Mouse (Mus musculus) testis, adult 2 months (tissue): ENCODE results near the gene Prss23.

Source experiments
- CTCF ChIP-seq: fragments of 200-500 bp; IDR thresholded peaks from 2 replicates; pipeline ENCODE4 v1.5.1; 2012; ENCODE audit warnings: low read depth, mild to moderate bottlenecking, inconsistent platforms, low read length, moderate library complexity; ENCODE audit not compliant: control insufficient read depth, insufficient read depth, insufficient replicate concordance
- POLR2A ChIP-seq: fragments of 200-500 bp; IDR thresholded peaks from 2 replicates; pipeline ENCODE4 v1.6.1; 2012; ENCODE audit warnings: low read depth, mild to moderate bottlenecking, inconsistent platforms, low read length, moderate library complexity; ENCODE audit not compliant: control insufficient read depth

DNA sequence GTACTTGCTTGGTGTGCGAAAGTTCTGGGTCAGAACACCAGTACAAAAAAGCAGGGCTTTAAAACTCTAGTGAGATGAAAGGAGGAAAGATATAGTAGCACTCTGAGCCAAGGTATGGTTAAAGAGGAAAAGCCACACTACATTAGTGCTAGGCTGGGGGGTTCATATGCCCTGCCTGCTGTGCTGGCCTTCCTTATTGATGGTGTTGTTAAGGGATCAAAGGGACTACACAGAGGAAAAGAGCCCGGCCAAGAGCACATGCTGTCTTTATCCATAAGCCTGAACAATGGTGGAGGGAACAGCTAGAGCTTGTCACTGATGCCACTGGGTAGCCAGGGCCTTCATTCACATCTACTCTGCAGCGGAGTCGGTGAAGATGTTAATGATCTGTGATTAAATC, 28.2 kb upstream of the Prss23 start:
- TF ChIP-seq POLR2A (no peak), CTCF (no peak)
